Mouse (Mus musculus) cortical plate, adult 2 months (tissue): Measurements from ENCODE around the gene Prpf38b. TPM values are rescaled to one million over a fixed set of nuclear protein-coding genes. Genes with fewer than 3 reads are reported as not detected.
"Not testable (repeated sequence)": the region's sequence is repeated elsewhere in the genome, so short reads cannot be mapped to it uniquely, and the experiment has no call there.

ENCODE experiments used
- H3K27ac ChIP-seq: fragments of 200-500 bp; 2 replicates; pipeline ENCODE4 v1.5.1; 2012; ENCODE audit warnings: low read length, control low read depth, inconsistent platforms; ENCODE audit not compliant: insufficient read depth
- H3K4me1 ChIP-seq: fragments of 200-500 bp; 2 replicates; pipeline ENCODE4 v1.6.1; 2011; ENCODE audit warnings: low read length; ENCODE audit not compliant: control insufficient read depth, insufficient read depth
- H3K4me3 ChIP-seq: fragments of 200-500 bp; 2 replicates; pipeline ENCODE4 v1.5.1; 2011; ENCODE audit warnings: mild to moderate bottlenecking, low read length, control low read depth; ENCODE audit not compliant: insufficient read depth
- CTCF ChIP-seq: fragments of 200-500 bp; IDR thresholded peaks from 2 replicates; pipeline ENCODE4 v1.5.1; 2011; ENCODE audit warnings: mild to moderate bottlenecking, control low read depth, low read length; ENCODE audit not compliant: insufficient read depth; ENCODE audit errors: extremely low read depth
- POLR2A ChIP-seq: fragments of 200-500 bp; IDR thresholded peaks from 2 replicates; pipeline ENCODE4 v1.6.1; 2011; ENCODE audit warnings: mild to moderate bottlenecking, low read length, control low read depth; ENCODE audit not compliant: insufficient read depth; ENCODE audit errors: extremely low read depth
- polyA plus RNA-seq: library from polyadenylated mRNA; depleted of rRNA; stranded (reverse); fragments of >200 nt; gene quantifications from 2 replicates; pipeline ENCODE4 v1.2.3, GENCODE M21; 2012

The Prpf38b gene
- polyA plus RNA-seq, 1 experiment = 61.7 TPM

- Histone ChIP-seq H3K4me1 (no peaks in the 10 kb centered on the region), H3K27ac (no peak overlapping the region), H3K4me3 (no peak overlapping the region)
- no peak for TF ChIP-seq CTCF
- TF ChIP-seq POLR2A = no peak
Measured at GRCm38 (mm10) chr3:108865676-108866075, 45.9 kb downstream of the Prpf38b start.

DNA sequence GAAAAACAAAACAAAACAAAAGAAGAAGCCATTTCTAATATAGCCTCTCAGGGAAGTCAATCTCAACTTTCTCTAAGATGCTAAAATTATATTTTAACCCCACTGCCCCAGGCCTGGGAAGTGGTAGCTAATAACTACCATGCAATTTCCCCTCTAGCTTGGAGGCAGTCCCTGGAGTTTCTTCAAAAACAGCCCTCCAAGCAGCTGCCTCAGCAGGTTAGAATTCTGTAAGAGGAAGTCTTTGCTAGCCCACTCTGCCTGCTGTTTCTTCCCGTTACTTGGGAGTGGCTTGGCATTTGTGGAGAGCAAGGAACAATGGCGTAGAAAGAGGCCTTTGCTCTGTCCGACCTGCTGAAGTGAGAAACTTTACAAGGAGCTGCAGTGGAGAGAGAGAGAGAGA is 46.4 kb downstream of the Prpf38b start:
- Histone ChIP-seq H3K4me1 (no peaks in the 10 kb centered on the region), H3K4me3 (no peak overlapping the region), H3K27ac (no peak overlapping the region)
- TF ChIP-seq POLR2A (no peak), CTCF (no peak)

GRCm38 (mm10) chr3:108863091-108863490 is 48.4 kb downstream of the Prpf38b start:
- TF ChIP-seq CTCF (no peak), POLR2A (no peak)
- no peak overlapping the region for H3K4me3 ChIP-seq
- no peaks in the 10 kb centered on the region for H3K4me1 ChIP-seq
- no peak overlapping the region for H3K27ac ChIP-seq

DNA sequence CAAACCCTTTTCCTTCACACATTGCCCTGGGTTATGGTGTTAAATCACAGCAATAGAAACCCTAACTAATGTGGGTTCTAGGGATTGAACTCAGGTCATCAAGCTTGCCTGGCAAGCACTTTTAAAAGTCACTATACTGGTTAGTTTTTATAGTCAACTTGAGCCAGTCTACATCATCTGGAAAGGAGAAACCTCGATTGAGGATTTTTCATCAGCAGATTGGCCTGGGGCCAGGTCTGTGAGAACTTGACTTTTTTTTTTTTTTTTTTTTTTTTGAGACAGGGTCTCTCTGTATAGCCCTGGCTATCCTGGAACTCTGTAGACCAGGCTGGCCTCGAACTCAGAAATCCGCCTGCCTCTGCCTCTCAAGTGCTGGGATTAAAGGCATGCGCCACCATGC is 49.2 kb downstream of the Prpf38b start:
- not testable (repeated sequence) for H3K4me3 ChIP-seq, H3K27ac ChIP-seq, H3K4me1 ChIP-seq

DNA sequence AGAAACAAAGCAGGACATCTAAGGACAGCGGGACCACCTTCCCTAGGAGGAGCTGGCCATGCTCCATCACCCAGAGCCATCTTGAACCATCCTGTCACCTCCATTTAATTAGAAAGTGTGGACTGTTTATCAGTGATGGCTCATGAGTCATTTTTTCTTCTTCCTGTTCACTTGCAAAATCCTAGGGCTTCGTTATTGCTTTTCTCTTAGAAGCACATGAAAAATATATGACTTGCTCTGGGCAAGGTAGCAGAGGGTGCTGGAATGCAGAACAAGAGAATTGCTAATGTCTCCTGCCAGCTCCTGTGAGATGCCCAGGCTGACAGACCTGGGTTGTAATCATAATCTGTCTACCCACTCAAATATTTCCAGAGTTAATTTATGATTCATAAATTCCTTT is 50.7 kb downstream of the Prpf38b start:
- no peaks in the 10 kb centered on the region; the same call in 1 of the 2 replicates for H3K4me1 ChIP-seq
- H3K27ac ChIP-seq = no peak overlapping the region
- TF ChIP-seq CTCF = no peak
- TF ChIP-seq POLR2A = no peak
- H3K4me3 ChIP-seq = no peak overlapping the region

GRCm38 (mm10) chr3:108858231-108858770 is 53.2 kb downstream of the Prpf38b start:
- Histone ChIP-seq H3K4me1 (peaks cover 6% of the 10 kb centered on the region), H3K27ac (no peak overlapping the region), H3K4me3 (no peak overlapping the region)
- TF ChIP-seq CTCF = no peak
- TF ChIP-seq POLR2A = no peak

GRCm38 (mm10) chr3:108857714-108858113 is 53.8 kb downstream of the Prpf38b start:
- Histone ChIP-seq H3K4me3 (no peak overlapping the region), H3K4me1 (peaks cover 6% of the 10 kb centered on the region), H3K27ac (no peak overlapping the region)
- TF ChIP-seq POLR2A = no peak
- TF ChIP-seq CTCF = no peak

GRCm38 (mm10) chr3:108857124-108857470 is 54.4 kb downstream of the Prpf38b start:
- peaks cover 6% of the 10 kb centered on the region for H3K4me1 ChIP-seq
- H3K4me3 ChIP-seq = no peak overlapping the region
- H3K27ac ChIP-seq = no peak overlapping the region
- TF ChIP-seq POLR2A (no peak), CTCF (no peak)

GRCm38 (mm10) chr3:108856386-108857123 is 55.0 kb downstream of the Prpf38b start:
- TF ChIP-seq CTCF = no peak
- no peak for TF ChIP-seq POLR2A
- no peak overlapping the region for H3K4me3 ChIP-seq
- no peak overlapping the region for H3K27ac ChIP-seq
- H3K4me1 ChIP-seq = peaks cover 6% of the 10 kb centered on the region

GRCm38 (mm10) chr3:108855864-108856263 is 55.7 kb downstream of the Prpf38b start:
- peaks cover 6% of the 10 kb centered on the region for H3K4me1 ChIP-seq
- TF ChIP-seq CTCF (no peak), POLR2A (no peak)
- peak overlapping the region; percentile 22 for H3K27ac ChIP-seq
- no peak overlapping the region for H3K4me3 ChIP-seq

GRCm38 (mm10) chr3:108855371-108855770 is 56.2 kb downstream of the Prpf38b start:
- Histone ChIP-seq H3K27ac (peak overlapping the region; percentile 30), H3K4me1 (peaks cover 6% of the 10 kb centered on the region)

More at GRCm38 (mm10) chr3:108855371-108855770, 56.2 kb downstream of the Prpf38b start:
- TF ChIP-seq CTCF (no peak), POLR2A (no peak)
- no peak overlapping the region for H3K4me3 ChIP-seq
